Mouse (Mus musculus) T-cell, adult 2 months (primary cell): ENCODE results near the gene Yipf3.

Experiments
- DNase-seq: peaks from one replicate; pipeline ENCODE4 v3.0.0; 2022; ENCODE audit warnings: low spot score

Gene Yipf3

GRCm38 (mm10) chr17:46255147-46255546 is 7.3 kb downstream of the Yipf3 start:
- DNase-seq = no peak

- no peak for DNase-seq
Observed at GRCm38 (mm10) chr17:46258279-46259053, 10.6 kb downstream of the Yipf3 start.

GRCm38 (mm10) chr17:46259675-46260074 is 11.8 kb downstream of the Yipf3 start:
- no peak for DNase-seq

GRCm38 (mm10) chr17:46262201-46262694 is 14.4 kb downstream of the Yipf3 start:
- DNase-seq = no peak

GRCm38 (mm10) chr17:46265502-46265901 is 17.6 kb downstream of the Yipf3 start:
- DNase-seq = no peak

GRCm38 (mm10) chr17:46265918-46266618 is 18.2 kb downstream of the Yipf3 start:
- DNase-seq = peak; percentile 66

GRCm38 (mm10) chr17:46266986-46267385 is 19.1 kb downstream of the Yipf3 start:
- no peak for DNase-seq

- DNase-seq = no peak
Observed at GRCm38 (mm10) chr17:46267511-46267910, 19.6 kb downstream of the Yipf3 start.

GRCm38 (mm10) chr17:46268026-46268720 is 20.3 kb downstream of the Yipf3 start:
- no peak for DNase-seq

- DNase-seq = no peak
Observed at GRCm38 (mm10) chr17:46269771-46270534, 22.1 kb downstream of the Yipf3 start.

- no peak for DNase-seq
Observed at GRCm38 (mm10) chr17:46272058-46272457, 24.2 kb downstream of the Yipf3 start.

- no peak for DNase-seq
Observed at GRCm38 (mm10) chr17:46272675-46273074, 24.8 kb downstream of the Yipf3 start.

GRCm38 (mm10) chr17:46273803-46274236 is 25.9 kb downstream of the Yipf3 start:
- no peak for DNase-seq

GRCm38 (mm10) chr17:46274465-46274864 is 26.6 kb downstream of the Yipf3 start:
- DNase-seq = no peak

- no peak for DNase-seq
Observed at GRCm38 (mm10) chr17:46275034-46275433, 27.2 kb downstream of the Yipf3 start.

GRCm38 (mm10) chr17:46275506-46275905 is 27.6 kb downstream of the Yipf3 start:
- DNase-seq = no peak

- DNase-seq = no peak
Observed at GRCm38 (mm10) chr17:46277586-46277985, 29.7 kb downstream of the Yipf3 start.

- no peak for DNase-seq
Observed at GRCm38 (mm10) chr17:46278011-46278765, 30.3 kb downstream of the Yipf3 start.

- peak; percentile 81 for DNase-seq
Observed at GRCm38 (mm10) chr17:46282483-46283123, 34.7 kb downstream of the Yipf3 start, which contains the start of gene Tjap1. Gene Tjap1 (minus strand): TSS chr17:46283026.

- no peak for DNase-seq
Observed at GRCm38 (mm10) chr17:46283140-46283539, 35.3 kb downstream of the Yipf3 start.
